Mouse (Mus musculus) erythroblast, embryonic 14.5 days (primary cell): ENCODE data around the gene Vdac1.

Source experiments
- GATA1 ChIP-seq: IDR thresholded peaks from 2 replicates; pipeline ENCODE4 v1.6.1; 2012; ENCODE audit warnings: low read length, inconsistent platforms, mixed read lengths
- TAL1 ChIP-seq: IDR thresholded peaks from 3 replicates; pipeline ENCODE4 v1.6.1; 2012; ENCODE audit warnings: low read length, inconsistent platforms, mixed read lengths

DNA sequence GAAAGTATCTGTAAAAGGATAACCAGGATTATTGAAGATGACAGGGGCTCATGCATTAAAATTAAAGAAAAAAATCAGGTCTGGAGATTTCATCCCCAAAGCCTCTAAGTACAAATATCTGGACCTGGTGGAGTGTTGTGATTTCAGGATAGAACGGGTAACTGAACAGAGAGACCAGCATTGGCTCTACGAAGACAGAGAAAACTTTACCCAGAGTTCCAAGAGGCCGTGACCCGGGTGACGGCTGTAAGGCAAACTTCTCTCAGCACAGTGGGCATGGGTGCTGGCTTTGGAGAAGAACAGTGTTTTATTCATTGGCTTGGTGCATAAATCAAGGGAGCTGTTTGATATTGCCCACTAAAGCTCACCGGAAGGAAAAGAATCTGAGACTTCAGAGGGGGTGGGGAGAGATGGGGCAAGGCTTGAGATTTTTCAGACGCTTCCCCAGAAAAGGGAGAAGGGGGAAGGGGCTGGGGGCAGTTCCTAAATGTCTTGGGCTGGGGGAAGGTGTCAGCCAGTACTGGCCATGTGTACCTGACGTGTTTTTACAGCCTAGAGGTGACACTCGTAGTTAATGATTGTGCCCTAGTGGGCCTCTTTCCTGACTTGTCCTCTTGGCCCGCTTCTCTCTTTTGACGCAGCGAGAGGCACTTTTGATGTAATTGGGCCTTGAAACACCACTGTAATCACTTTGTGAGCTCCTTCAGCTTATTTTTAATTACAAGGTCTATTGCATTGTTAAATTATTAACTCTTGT, 59.8 kb downstream of the Vdac1 start:
- TF ChIP-seq TAL1 = no peak
- no peak for TF ChIP-seq GATA1
